Mouse (Mus musculus): Measurements from ENCODE around the gene Tyw5.

GRCm38 (mm10) chr1:57376806-57377205, 30.1 kb downstream of the Tyw5 start:
- TF ChIP-seq CTCF (IDR thresholded peaks at IDR 0.05; ENCODE audit: borderline replicate concordance, insufficient read depth, low read depth, low read length), result no peak
- TF ChIP-seq POLR2A (IDR thresholded peaks at IDR 0.05; ENCODE audit: borderline replicate concordance, insufficient read depth, low read length), result no peak

All from cerebellum, adult 2 months (tissue).